Mouse (Mus musculus) kidney, adult 18-20 months (tissue): ENCODE measurements around the gene Zc3h14.

Experiments
- DNase-seq: peaks from one replicate; pipeline ENCODE4 v3.0.0; 2021

Zc3h14 gene

GRCm38 (mm10) chr12:98746746-98747379 lies at the start of gene Zc3h14:
TSS of gene Zc3h14 (plus strand) at chr12:98746964.
- peak; percentile 92 for DNase-seq

- no peak for DNase-seq
Measured at GRCm38 (mm10) chr12:98697202-98697601, 49.6 kb upstream of the Zc3h14 start.

GRCm38 (mm10) chr12:98701564-98701963 lies 45.2 kb upstream of the Zc3h14 start:
- DNase-seq = no peak

GRCm38 (mm10) chr12:98703554-98703953 lies 43.2 kb upstream of the Zc3h14 start:
- no peak for DNase-seq

- DNase-seq = no peak
Measured at GRCm38 (mm10) chr12:98703961-98704360, 42.8 kb upstream of the Zc3h14 start.

GRCm38 (mm10) chr12:98712819-98713218 lies 33.9 kb upstream of the Zc3h14 start:
- no peak for DNase-seq

- no peak for DNase-seq
Measured at GRCm38 (mm10) chr12:98713621-98714103, 33.1 kb upstream of the Zc3h14 start.

GRCm38 (mm10) chr12:98714757-98715156 lies 32.0 kb upstream of the Zc3h14 start:
- peak; percentile 53 for DNase-seq

- no peak for DNase-seq
Measured at GRCm38 (mm10) chr12:98716142-98716541, 30.6 kb upstream of the Zc3h14 start.

GRCm38 (mm10) chr12:98720628-98721027 lies 26.1 kb upstream of the Zc3h14 start:
- DNase-seq = no peak

- no peak for DNase-seq
Measured at GRCm38 (mm10) chr12:98721030-98721429, 25.7 kb upstream of the Zc3h14 start.

- DNase-seq = no peak
Measured at GRCm38 (mm10) chr12:98724224-98724623, 22.5 kb upstream of the Zc3h14 start.

GRCm38 (mm10) chr12:98724976-98725375 lies 21.8 kb upstream of the Zc3h14 start:
- no peak for DNase-seq

GRCm38 (mm10) chr12:98726078-98726477 lies 20.7 kb upstream of the Zc3h14 start:
- DNase-seq = no peak

- no peak for DNase-seq
Measured at GRCm38 (mm10) chr12:98727186-98727585, 19.6 kb upstream of the Zc3h14 start.

- DNase-seq = no peak
Measured at GRCm38 (mm10) chr12:98730682-98731081, 16.1 kb upstream of the Zc3h14 start.

GRCm38 (mm10) chr12:98733165-98733564 lies 13.6 kb upstream of the Zc3h14 start:
- DNase-seq = no peak

- DNase-seq = no peak
Measured at GRCm38 (mm10) chr12:98733776-98734175, 13.0 kb upstream of the Zc3h14 start.

GRCm38 (mm10) chr12:98734246-98734879 lies 12.4 kb upstream of the Zc3h14 start:
- DNase-seq = peak; percentile 89

GRCm38 (mm10) chr12:98734880-98735801 lies 11.6 kb upstream of the Zc3h14 start:
- DNase-seq = no peak

GRCm38 (mm10) chr12:98736951-98737800 lies 9.6 kb upstream of the Zc3h14 start, which contains the start of gene Ptpn21:
TSS of gene Ptpn21 (minus strand) at chr12:98737405.
- DNase-seq = peak; percentile 78

- DNase-seq = peak; percentile 39
Measured at GRCm38 (mm10) chr12:98737801-98738350, 8.9 kb upstream of the Zc3h14 start.
